Comparison of ENCODE assay signal across 1 mouse cellular context in the genomic region with DNA sequence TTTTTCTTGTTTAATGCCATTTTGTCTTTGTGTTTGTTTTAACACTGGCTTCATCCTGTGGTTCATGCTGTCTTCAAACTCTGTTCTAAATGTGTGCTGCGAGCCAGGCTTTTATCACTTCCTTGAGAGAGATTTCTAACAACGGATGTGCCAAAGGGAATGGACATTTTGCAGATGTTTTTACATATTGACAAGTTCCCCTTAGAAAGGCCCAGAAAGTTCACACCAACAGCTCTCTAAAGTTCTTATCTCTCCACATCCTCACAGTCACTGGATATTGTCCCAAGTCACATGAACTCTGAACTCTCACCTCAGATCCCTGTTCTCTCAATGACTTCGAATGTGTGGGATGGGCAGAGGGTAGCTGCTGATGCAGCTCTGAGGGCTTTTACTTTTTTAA.
A peak's percentile ranks its signal among the peaks of the same experiment; 100 is the strongest.
TF ChIP-seq lines count a peak whose summit lies in the region.

No protein-coding gene starts in this region.

TF ChIP-seq in MEL, 35 proteins besides CTCF, POLR2A, EP300 and RAD21 (continued from another document):
- TF ChIP-seq BHLHE40 (IDR thresholded peaks at IDR 0.05; ENCODE audit: borderline replicate concordance, low read depth, low read length): no peak
- no peak for TF ChIP-seq UBTF (IDR thresholded peaks at IDR 0.05; ENCODE audit: borderline replicate concordance, insufficient read depth, low read depth, low read length)
- TF ChIP-seq MYB (IDR thresholded peaks at IDR 0.05; ENCODE audit: low read depth, low read length): no peak
- TF ChIP-seq MYC (IDR thresholded peaks at IDR 0.05; ENCODE audit: low read depth, low read length): no peak
- peak; percentile 55; the same call in 1 of the 2 replicates for TF ChIP-seq GATA1 (IDR thresholded peaks at IDR 0.05; ENCODE audit: low read depth, low read length)
- no peak for TF ChIP-seq ZNF384 (IDR thresholded peaks at IDR 0.05; ENCODE audit: low read depth, low read length)
- TF ChIP-seq E2F4 (IDR thresholded peaks at IDR 0.05; ENCODE audit: borderline replicate concordance, low read depth, low read length): no peak
- TF ChIP-seq NRF1 (IDR thresholded peaks at IDR 0.05; ENCODE audit: insufficient read depth, low read depth, low read length, poor library complexity, severe bottlenecking): no peak
- 0 out of 2 replicates have a peak, but pooled peaks have one; percentile 34 for TF ChIP-seq HCFC1 (IDR thresholded peaks at IDR 0.05; ENCODE audit: low read depth, low read length)
- TF ChIP-seq MEF2A (IDR thresholded peaks at IDR 0.05; ENCODE audit: extremely low read depth, insufficient replicate concordance, low read depth, low read length, poor library complexity, severe bottlenecking): no peak
